In genomic region chr19:40962988-40963387, GRCm38 (mm10) we compare ENCODE assay signal across 8 mouse cellular contexts. TPM values are rescaled to one million over a fixed set of nuclear protein-coding genes. Genes with fewer than 3 reads are reported as not detected.
A peak's percentile ranks its signal among the peaks of the same experiment; 100 is the strongest.
DNase-seq lines count a peak whose midpoint lies in the region; ATAC-seq and TF ChIP-seq lines count a peak whose summit lies in the region.

No protein-coding gene starts in this region.

- H3K27ac ChIP-seq in forebrain, postnatal 0 days (ENCODE audit: low read depth, low read length) = no peak overlapping the region
- H3K27ac ChIP-seq in forebrain, embryonic 12.5 days = no peak overlapping the region

- no peak for ATAC-seq in forebrain, postnatal 0 days
- no peak for ATAC-seq in forebrain, embryonic 12.5 days (ENCODE audit: low FRiP score)

- H3K36me3 ChIP-seq in forebrain, postnatal 0 days (ENCODE audit: insufficient read depth) = no peaks in the 10 kb centered on the region
- no peaks in the 10 kb centered on the region for H3K36me3 ChIP-seq in forebrain, embryonic 12.5 days (replicated peaks)

- no peak overlapping the region for H3K9ac ChIP-seq in forebrain, postnatal 0 days
- no peak overlapping the region for H3K9ac ChIP-seq in forebrain, embryonic 12.5 days

- intact Hi-C loops in left cerebral cortex, postnatal 14 days (cut with DNase I) = loop anchor here (1.0 kb wide), 1 partner anchor 52 kb away; no protein-coding TSS in a partner anchor

- DNase-seq in forebrain, postnatal 0 days = peak; percentile 31
- peak; percentile 49 for DNase-seq in CD4-positive helper T cell, adult 2 months (ENCODE audit: low read depth, low spot score)
- peak; percentile 37 for DNase-seq in brain, adult 2 months (ENCODE audit: low read depth, low spot score)
- DNase-seq in heart, adult 9 months (ENCODE audit: low spot score in 2 of 2) = peak; percentile 29
- peak; percentile 42 to 62 for DNase-seq in left cerebral cortex, postnatal 14 days (ENCODE audit: low spot score in 2 of 2)
- DNase-seq in monocyte, adult 2 months (ENCODE audit: low read depth in 1 of 2, low spot score in 2 of 2) = peak; percentile 36 to 73
- DNase-seq in thymus, postnatal 0 days (ENCODE audit: low spot score) = peak; percentile 84

- no peaks in the 10 kb centered on the region for H3K9me3 ChIP-seq in forebrain, postnatal 0 days (ENCODE audit: low read length)
- H3K9me3 ChIP-seq in forebrain, embryonic 12.5 days = no peaks in the 10 kb centered on the region

- H3K4me2 ChIP-seq in forebrain, postnatal 0 days (ENCODE audit: low read depth) = no peak overlapping the region
- no peak overlapping the region for H3K4me2 ChIP-seq in forebrain, embryonic 12.5 days

- peak; percentile 54 for TF ChIP-seq CTCF in forebrain, postnatal 0 days (IDR thresholded peaks at IDR 0.05; ENCODE audit: low read depth)

- no peaks in the 10 kb centered on the region for H3K27me3 ChIP-seq in forebrain, postnatal 0 days (ENCODE audit: insufficient read depth, low read length)
- H3K27me3 ChIP-seq in forebrain, embryonic 12.5 days = no peaks in the 10 kb centered on the region

- H3K4me3 ChIP-seq in forebrain, postnatal 0 days (ENCODE audit: low read depth, low read length) = no peak overlapping the region
- no peak overlapping the region for H3K4me3 ChIP-seq in forebrain, embryonic 12.5 days (replicated peaks)

- H3K4me1 ChIP-seq in forebrain, postnatal 0 days (ENCODE audit: insufficient read depth) = no peaks in the 10 kb centered on the region
- H3K4me1 ChIP-seq in forebrain, embryonic 12.5 days = no peaks in the 10 kb centered on the region

- 49% methylated on average over 12 of the region's 12 CpGs for WGBS in forebrain, postnatal 0 days
- 51% methylated on average over 12 of the region's 12 CpGs for WGBS in forebrain, embryonic 12.5 days

RNA-seq across cellular contexts. Expression of gene Blnk, which starts 31.3 kb away (rescaled TPM):
- 0.08 and 1.1 TPM in 2 replicates for total RNA-seq in forebrain, postnatal 0 days (2014; rRNA removed)
- 1.2 and 1.8 TPM in 2 replicates for polyA plus RNA-seq in forebrain, postnatal 0 days (2015; fragmentation: Nextera tagmentation; extraction: Ambion mirVana)
- polyA plus RNA-seq in forebrain, embryonic 12.5 days (2016; fragmentation: Nextera tagmentation; extraction: Ambion mirVana) = 1.2 TPM in 2 replicates
- 1 to 10 TPM; 5.1 to 5.4 TPM for total RNA-seq in left cerebral cortex, postnatal 14 days (2021)
- polyA plus RNA-seq in thymus, postnatal 0 days (2015; fragmentation: Nextera tagmentation; extraction: Ambion mirVana) = 4.7 and 5.5 TPM in 2 replicates

Comparison
In these comparisons a context has a peak if more than half of its experiments do, and no peak if none do; other contexts are left out.
1. DNase-seq: peak in every context shown above with its lines; median percentile 84 in thymus, postnatal 0 days; 54 in monocyte, adult 2 months; 52 in left cerebral cortex, postnatal 14 days; 49 in CD4-positive helper T cell, adult 2 months; 37 in brain, adult 2 months; 31 in forebrain, postnatal 0 days; 29 in heart, adult 9 months.